Mouse (Mus musculus): ENCODE data around the gene Eif4g3. TPM values are rescaled to one million over a fixed set of nuclear protein-coding genes. Genes with fewer than 3 reads are reported as not detected.

Eif4g3 gene
- polyA plus RNA-seq, 1 experiment from 2014 or later: 7.3 TPM

DNA sequence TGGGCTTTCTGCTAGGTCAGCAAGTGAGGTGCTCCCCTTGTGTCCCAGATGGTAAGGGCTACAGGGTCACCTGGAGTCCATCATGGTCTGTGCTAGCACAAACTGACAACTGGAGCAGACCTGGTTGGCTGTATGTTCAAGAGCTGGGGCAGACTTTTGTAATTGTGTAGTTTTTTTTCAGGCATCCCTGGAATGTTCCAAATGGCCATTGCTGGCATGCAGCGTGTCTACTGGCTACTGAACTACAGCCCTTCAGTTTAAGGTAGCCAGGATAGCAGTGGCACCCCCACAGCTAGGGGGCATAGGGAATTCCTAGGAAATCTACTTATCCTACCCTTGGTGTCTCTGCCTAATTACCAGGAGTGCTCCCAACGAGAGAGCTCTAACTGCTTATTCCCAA, 115.7 kb downstream of the Eif4g3 start:
- 79% methylated on average over 2 of the region's 2 CpGs for WGBS (ENCODE audit: insufficient replicate concordance)
- H3K36me3 ChIP-seq: peaks cover 66% of the 10 kb centered on the region
- ATAC-seq (ENCODE audit: low read depth) (no peak), DNase-seq (no peak)
- no peaks in the 10 kb centered on the region for H3K9me3 ChIP-seq (replicated peaks)
- H3K4me1 ChIP-seq (replicated peaks): no peaks in the 10 kb centered on the region
- no peaks in the 10 kb centered on the region for H3K27me3 ChIP-seq
- no peak overlapping the region for H3K9ac ChIP-seq
- no peak overlapping the region for H3K27ac ChIP-seq
- H3K4me2 ChIP-seq: no peak overlapping the region
- H3K4me3 ChIP-seq (replicated peaks): no peak overlapping the region

DNA sequence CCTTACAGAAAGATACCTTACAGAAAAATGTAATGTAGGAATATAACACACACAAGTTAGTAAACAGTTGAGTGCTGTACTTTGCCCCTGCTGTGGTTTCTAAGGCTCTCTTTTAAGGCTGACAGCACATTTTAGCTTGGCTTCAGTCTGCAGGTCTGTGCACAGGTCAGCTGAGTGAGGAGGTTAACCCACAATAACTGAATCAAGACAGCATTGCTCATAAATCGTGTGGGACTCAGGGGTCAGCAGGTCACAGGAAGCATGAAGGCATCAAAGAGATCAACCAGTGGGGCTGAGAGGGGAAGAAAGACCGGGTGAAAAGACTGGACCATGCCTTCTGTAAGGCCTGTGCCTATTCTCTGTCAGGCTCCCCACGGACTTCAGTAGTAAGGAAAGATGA, 116.5 kb downstream of the Eif4g3 start:
- peaks cover 65% of the 10 kb centered on the region for H3K36me3 ChIP-seq
- 73% methylated on average over 3 of the region's 3 CpGs for WGBS (ENCODE audit: insufficient replicate concordance)
- no peak overlapping the region for H3K27ac ChIP-seq
- H3K9me3 ChIP-seq (replicated peaks): no peaks in the 10 kb centered on the region
- H3K9ac ChIP-seq: no peak overlapping the region
- H3K27me3 ChIP-seq: no peaks in the 10 kb centered on the region
- no peak overlapping the region for H3K4me3 ChIP-seq (replicated peaks)
- no peak for ATAC-seq (ENCODE audit: low read depth)
- no peak overlapping the region for H3K4me2 ChIP-seq
- no peaks in the 10 kb centered on the region for H3K4me1 ChIP-seq (replicated peaks)
- DNase-seq: no peak

DNA sequence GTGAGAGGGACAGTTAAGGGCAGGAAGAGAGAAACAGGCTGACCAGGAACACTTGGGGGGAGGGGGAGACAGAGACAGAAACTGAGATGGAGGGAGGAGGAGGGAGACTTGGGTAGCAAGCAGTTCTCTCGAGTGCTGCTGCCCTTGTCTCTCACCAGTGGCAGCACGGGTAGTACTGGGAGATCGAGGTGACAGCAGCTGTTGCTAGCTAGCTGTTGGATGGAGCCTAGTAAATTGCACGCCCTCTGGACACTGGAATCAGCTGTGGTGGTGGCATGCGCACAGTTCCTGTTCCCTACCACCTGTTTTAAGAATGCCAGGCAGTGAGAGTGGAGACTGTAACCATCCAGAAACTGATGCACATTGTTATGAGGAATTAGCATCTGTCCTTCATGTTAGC, 119.0 kb downstream of the Eif4g3 start:
- H3K27me3 ChIP-seq: no peaks in the 10 kb centered on the region
- H3K9ac ChIP-seq: no peak overlapping the region
- no peak overlapping the region for H3K4me3 ChIP-seq (replicated peaks)
- H3K4me2 ChIP-seq: no peak overlapping the region
- no peak for DNase-seq
- H3K36me3 ChIP-seq: peaks cover 62% of the 10 kb centered on the region
- 68% methylated on average over 5 of the region's 5 CpGs for WGBS (ENCODE audit: insufficient replicate concordance)
- no peak for ATAC-seq (ENCODE audit: low read depth)
- no peaks in the 10 kb centered on the region for H3K9me3 ChIP-seq (replicated peaks)
- H3K4me1 ChIP-seq (replicated peaks): no peaks in the 10 kb centered on the region
- H3K27ac ChIP-seq: no peak overlapping the region

DNA sequence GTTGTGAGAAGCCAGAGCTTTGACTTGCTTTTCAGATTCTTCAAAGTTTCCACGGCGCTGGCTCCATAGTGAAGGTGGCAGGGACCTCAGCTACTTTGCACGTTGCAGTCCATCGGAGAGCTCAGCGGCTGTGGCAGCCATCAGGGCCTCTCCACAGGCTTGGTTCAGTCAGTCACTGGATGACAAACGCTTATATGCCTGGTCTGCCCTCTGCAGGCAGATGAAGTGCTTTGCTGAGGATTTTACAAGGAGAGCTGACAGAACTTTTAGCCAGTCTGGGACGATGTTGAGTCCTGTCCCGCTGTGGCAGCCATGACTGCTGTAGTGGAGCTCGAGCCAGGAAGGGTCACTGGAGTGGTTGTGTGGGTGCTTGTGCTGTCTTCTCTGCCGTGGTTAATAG, 126.9 kb downstream of the Eif4g3 start:
- Histone ChIP-seq H3K9me3 (replicated peaks) (no peaks in the 10 kb centered on the region), H3K27ac (no peak overlapping the region), H3K4me3 (replicated peaks) (no peak overlapping the region), H3K4me2 (no peak overlapping the region), H3K4me1 (replicated peaks) (no peaks in the 10 kb centered on the region), H3K27me3 (no peaks in the 10 kb centered on the region), H3K9ac (no peak overlapping the region), H3K36me3 (peaks cover 33% of the 10 kb centered on the region)
- DNase-seq: no peak
- no peak for ATAC-seq (ENCODE audit: low read depth)
- WGBS (ENCODE audit: insufficient replicate concordance): 74% methylated on average over 10 of the region's 10 CpGs

DNA sequence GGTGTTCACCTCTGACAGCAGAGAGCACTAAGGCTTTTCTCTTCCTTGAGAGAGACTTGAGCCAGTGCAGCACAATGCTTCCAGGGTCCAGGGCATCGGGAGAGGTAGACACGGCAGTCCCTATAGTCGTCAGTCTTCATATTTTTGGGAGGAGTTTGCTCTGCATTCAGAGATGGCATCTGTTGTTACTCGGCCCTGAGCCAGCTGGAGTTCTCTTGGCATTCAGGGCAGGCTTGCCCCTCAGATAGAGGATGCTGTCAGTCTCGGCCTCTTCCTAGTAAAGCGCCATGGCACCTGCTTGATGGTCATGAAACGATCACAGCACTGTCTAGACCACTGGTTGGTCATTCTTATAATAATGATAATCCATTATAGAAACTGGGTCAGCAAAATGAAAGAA, 131.2 kb downstream of the Eif4g3 start:
- no peak overlapping the region for H3K27ac ChIP-seq
- peaks cover 6% of the 10 kb centered on the region; the same call in 1 of the 2 replicates for H3K4me1 ChIP-seq (replicated peaks)
- no peak overlapping the region for H3K4me2 ChIP-seq
- WGBS (ENCODE audit: insufficient replicate concordance): 79% methylated on average over 7 of the region's 7 CpGs
- no peak overlapping the region for H3K9ac ChIP-seq
- no peaks in the 10 kb centered on the region for H3K9me3 ChIP-seq (replicated peaks)
- no peaks in the 10 kb centered on the region for H3K27me3 ChIP-seq
- ATAC-seq (ENCODE audit: low read depth) (no peak), DNase-seq (no peak)
- no peak overlapping the region for H3K4me3 ChIP-seq (replicated peaks)
- H3K36me3 ChIP-seq: peaks cover 39% of the 10 kb centered on the region

DNA sequence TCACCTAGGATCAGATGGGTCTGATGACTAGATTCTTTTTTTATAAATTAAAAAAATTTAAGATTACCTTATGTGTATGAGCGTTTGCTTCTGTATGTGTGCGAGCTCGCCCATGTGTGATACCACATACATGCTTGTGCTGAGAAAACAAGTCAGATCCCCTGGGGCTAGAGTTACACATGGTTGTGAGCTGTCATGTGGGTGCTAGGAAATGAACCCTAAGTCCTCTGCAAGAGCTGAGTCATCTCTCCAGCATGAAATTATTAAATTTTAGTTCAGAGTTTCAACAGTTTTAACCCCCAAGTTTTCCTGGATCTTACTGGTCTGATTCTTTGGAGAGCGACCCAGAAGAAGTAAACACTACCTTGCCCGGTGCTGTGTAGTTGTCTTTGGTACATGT, 134.5 kb downstream of the Eif4g3 start:
- Histone ChIP-seq H3K4me1 (replicated peaks) (peaks cover 6% of the 10 kb centered on the region; the same call in 1 of the 2 replicates), H3K27me3 (no peaks in the 10 kb centered on the region), H3K9me3 (replicated peaks) (no peaks in the 10 kb centered on the region), H3K4me3 (replicated peaks) (no peak overlapping the region), H3K36me3 (peaks cover 34% of the 10 kb centered on the region), H3K27ac (no peak overlapping the region), H3K9ac (no peak overlapping the region), H3K4me2 (no peak overlapping the region)
- no peak for ATAC-seq (ENCODE audit: low read depth)
- no peak for DNase-seq
- 81% methylated on average over 5 of the region's 5 CpGs for WGBS (ENCODE audit: insufficient replicate concordance)

DNA sequence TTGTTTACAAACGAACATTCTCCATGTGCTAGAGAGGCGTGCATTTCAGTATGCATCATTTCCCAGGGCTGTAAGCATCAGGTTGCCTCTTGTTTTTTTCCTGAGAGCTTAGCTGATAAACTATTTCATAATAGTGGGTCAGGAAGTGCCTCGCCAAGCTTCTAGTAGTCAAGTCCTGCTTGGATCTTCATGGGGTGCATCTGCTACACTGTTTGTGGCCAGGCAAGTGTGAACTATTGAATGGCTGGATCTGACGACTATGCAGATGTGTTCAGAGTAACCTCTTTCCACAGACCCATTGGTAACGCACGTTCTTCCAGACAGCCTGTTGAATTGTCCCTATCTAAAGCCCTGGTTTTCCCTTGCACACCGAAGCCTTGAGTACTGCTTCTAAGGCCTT, 135.0 kb downstream of the Eif4g3 start:
- WGBS (ENCODE audit: insufficient replicate concordance): 78% methylated on average over 7 of the region's 7 CpGs
- no peak overlapping the region for H3K4me2 ChIP-seq
- no peak for ATAC-seq (ENCODE audit: low read depth)
- H3K27ac ChIP-seq: no peak overlapping the region
- H3K4me1 ChIP-seq (replicated peaks): peaks cover 6% of the 10 kb centered on the region; the same call in 1 of the 2 replicates
- peaks cover 37% of the 10 kb centered on the region for H3K36me3 ChIP-seq
- no peak for DNase-seq
- H3K9ac ChIP-seq: no peak overlapping the region
- H3K4me3 ChIP-seq (replicated peaks): no peak overlapping the region
- H3K9me3 ChIP-seq (replicated peaks): no peaks in the 10 kb centered on the region
- H3K27me3 ChIP-seq: no peaks in the 10 kb centered on the region

DNA sequence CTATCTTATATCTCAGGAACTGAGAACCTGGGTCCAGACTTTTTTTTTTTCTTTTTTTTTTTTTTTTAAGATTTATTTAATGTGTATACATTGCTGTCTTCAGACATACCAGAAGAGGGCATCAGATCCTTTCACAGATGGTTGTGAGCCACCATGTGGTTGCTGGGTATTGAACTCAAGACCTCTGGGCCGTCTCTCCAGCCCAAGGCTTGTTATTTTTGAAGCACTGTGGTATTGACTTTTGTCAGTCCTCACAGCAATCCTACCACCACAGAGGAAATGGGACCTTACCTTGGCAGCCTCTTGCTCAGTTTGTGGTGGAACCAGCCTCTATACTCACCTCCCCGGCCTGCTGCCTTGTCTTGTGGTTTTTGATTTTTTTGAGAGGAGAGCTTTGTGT, 137.3 kb downstream of the Eif4g3 start:
- no peak overlapping the region for H3K4me2 ChIP-seq
- peaks cover 6% of the 10 kb centered on the region; the same call in 1 of the 2 replicates for H3K4me1 ChIP-seq (replicated peaks)
- 60% methylated on average over 2 of the region's 2 CpGs for WGBS (ENCODE audit: insufficient replicate concordance)
- no peak overlapping the region for H3K9ac ChIP-seq
- ATAC-seq (ENCODE audit: low read depth): no peak
- no peak overlapping the region for H3K27ac ChIP-seq
- no peak for DNase-seq
- no peaks in the 10 kb centered on the region for H3K27me3 ChIP-seq
- peaks cover 45% of the 10 kb centered on the region for H3K36me3 ChIP-seq
- H3K4me3 ChIP-seq (replicated peaks): no peak overlapping the region
- H3K9me3 ChIP-seq (replicated peaks): no peaks in the 10 kb centered on the region

DNA sequence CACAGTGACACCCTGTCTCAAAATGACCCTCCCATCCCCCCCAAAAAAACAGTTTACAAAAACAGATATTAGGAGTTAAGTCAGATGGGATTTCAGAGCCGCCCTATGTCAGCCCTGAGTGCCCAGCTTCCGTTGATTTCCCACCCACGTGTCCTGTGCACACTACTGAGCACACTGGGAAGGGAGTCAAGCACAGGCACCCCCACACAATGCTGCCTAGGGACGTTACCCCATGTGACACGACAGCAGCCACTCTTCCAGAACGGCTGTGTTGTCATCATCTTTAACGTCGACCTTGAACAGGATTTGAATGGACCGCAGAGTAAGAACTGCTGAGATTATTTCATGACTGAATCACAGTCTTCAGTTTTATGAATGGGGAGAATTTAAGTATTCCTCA, 138.4 kb downstream of the Eif4g3 start:
- DNase-seq: no peak
- H3K4me2 ChIP-seq: no peak overlapping the region
- H3K36me3 ChIP-seq: peaks cover 35% of the 10 kb centered on the region
- no peaks in the 10 kb centered on the region for H3K9me3 ChIP-seq (replicated peaks)
- 82% methylated on average over 9 of the region's 9 CpGs for WGBS (ENCODE audit: insufficient replicate concordance)
- H3K9ac ChIP-seq: no peak overlapping the region
- no peaks in the 10 kb centered on the region for H3K27me3 ChIP-seq
- H3K4me1 ChIP-seq (replicated peaks): no peaks in the 10 kb centered on the region
- ATAC-seq (ENCODE audit: low read depth): no peak
- no peak overlapping the region for H3K4me3 ChIP-seq (replicated peaks)
- H3K27ac ChIP-seq: no peak overlapping the region

DNA sequence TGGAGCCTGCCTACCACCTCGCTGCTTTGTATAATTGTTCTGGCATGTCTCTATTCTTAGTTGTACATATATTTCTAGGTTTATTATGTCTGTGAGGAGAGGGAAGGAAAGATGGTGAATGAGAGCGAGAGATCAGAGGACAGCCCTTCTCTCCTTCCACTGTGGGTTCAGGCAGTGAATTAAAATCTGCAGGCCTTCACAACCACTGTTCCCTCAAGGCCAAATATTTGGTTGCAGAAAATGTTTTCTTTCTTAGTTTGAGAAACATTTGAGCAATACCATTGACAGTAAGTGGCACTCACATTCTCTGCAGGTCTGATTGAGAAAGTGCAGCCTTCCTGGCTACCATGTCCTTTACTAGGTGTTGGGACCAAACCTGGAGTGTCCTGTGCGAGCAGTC, 138.9 kb downstream of the Eif4g3 start:
- no peak for ATAC-seq (ENCODE audit: low read depth)
- no peak overlapping the region for H3K27ac ChIP-seq
- DNase-seq: no peak
- H3K36me3 ChIP-seq: peaks cover 31% of the 10 kb centered on the region
- H3K4me1 ChIP-seq (replicated peaks): no peaks in the 10 kb centered on the region
- no peak overlapping the region for H3K4me2 ChIP-seq
- 77% methylated on average over 3 of the region's 3 CpGs for WGBS (ENCODE audit: insufficient replicate concordance)
- no peak overlapping the region for H3K4me3 ChIP-seq (replicated peaks)
- H3K27me3 ChIP-seq: no peaks in the 10 kb centered on the region
- no peaks in the 10 kb centered on the region for H3K9me3 ChIP-seq (replicated peaks)
- no peak overlapping the region for H3K9ac ChIP-seq

DNA sequence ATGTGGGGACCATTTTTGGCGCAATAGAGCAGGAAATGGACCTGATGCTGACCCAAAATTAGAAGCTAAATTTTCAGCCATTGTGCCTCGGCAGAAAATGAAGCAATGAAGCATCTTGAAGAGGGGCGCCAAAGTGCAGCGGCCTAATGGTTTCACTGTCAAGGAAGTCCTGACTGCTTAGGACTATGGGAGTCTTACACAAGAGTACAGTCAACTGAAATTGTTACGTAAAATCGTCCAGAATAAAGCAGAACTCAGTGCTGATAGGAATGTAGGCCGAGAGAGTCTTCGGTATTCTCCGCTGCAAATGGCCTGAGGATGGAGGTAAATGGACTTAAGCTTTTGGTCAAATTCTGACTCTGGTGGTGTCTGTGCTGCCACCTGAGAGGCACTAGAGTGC, 140.5 kb downstream of the Eif4g3 start:
- Histone ChIP-seq H3K4me3 (replicated peaks) (no peak overlapping the region), H3K27ac (no peak overlapping the region), H3K9me3 (replicated peaks) (no peaks in the 10 kb centered on the region), H3K9ac (no peak overlapping the region), H3K4me1 (replicated peaks) (no peaks in the 10 kb centered on the region), H3K4me2 (no peak overlapping the region), H3K36me3 (peaks cover 19% of the 10 kb centered on the region), H3K27me3 (no peaks in the 10 kb centered on the region)
- ATAC-seq (ENCODE audit: low read depth): no peak
- 83% methylated on average over 9 of the region's 9 CpGs for WGBS (ENCODE audit: insufficient replicate concordance)
- DNase-seq: no peak

DNA sequence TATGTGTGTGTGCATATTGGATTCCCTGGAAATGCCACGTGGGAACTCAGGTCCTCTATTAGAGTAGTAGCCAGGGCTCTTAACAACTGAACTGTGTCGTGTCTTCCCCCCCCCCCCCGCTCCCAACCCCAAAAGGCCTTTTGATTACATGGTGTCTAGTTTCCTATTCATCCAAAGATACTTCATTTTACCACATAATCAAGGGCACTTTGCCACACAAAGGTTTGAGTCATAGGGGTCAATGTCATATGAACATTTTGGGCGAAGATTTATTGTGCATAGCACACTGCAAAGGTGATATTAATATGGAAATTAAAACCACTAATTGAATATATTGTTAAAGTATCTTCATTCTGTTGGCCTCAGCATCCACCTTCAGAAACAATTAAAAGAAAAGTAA, 144.5 kb downstream of the Eif4g3 start:
- no peak overlapping the region for H3K9ac ChIP-seq
- no peaks in the 10 kb centered on the region for H3K9me3 ChIP-seq (replicated peaks)
- H3K27ac ChIP-seq: no peak overlapping the region
- H3K4me3 ChIP-seq (replicated peaks): no peak overlapping the region
- no peak overlapping the region for H3K4me2 ChIP-seq
- peaks cover 11% of the 10 kb centered on the region; the same call in 1 of the 2 replicates for H3K36me3 ChIP-seq
- no peak for DNase-seq
- WGBS (ENCODE audit: insufficient replicate concordance): 68% methylated on average over 4 of the region's 4 CpGs
- ATAC-seq (ENCODE audit: low read depth): no peak
- no peaks in the 10 kb centered on the region; the same call in 1 of the 2 replicates for H3K4me1 ChIP-seq (replicated peaks)
- H3K27me3 ChIP-seq: no peaks in the 10 kb centered on the region
